Mouse (Mus musculus) ES-Bruce4 (cell line): ENCODE data around the gene Zfp523.

Experiments
- CTCF ChIP-seq: IDR thresholded peaks from one replicate; pipeline ENCODE4 v1.8.1; 2011; ENCODE audit warnings: low read depth, low read length
- EP300 ChIP-seq: IDR thresholded peaks from 2 replicates; pipeline ENCODE4 v1.6.1; 2011; ENCODE audit warnings: low read depth, low read length; ENCODE audit not compliant: insufficient read depth
- POLR2A ChIP-seq: IDR thresholded peaks from one replicate; pipeline ENCODE4 v1.8.1; 2011; ENCODE audit warnings: low read length; ENCODE audit not compliant: insufficient read depth

- TF ChIP-seq POLR2A (no peak), CTCF (no peak), EP300 (no peak)
Observed at GRCm38 (mm10) chr17:28177540-28178046, 664 bp downstream of the Zfp523 start.
